Mouse (Mus musculus): ENCODE measurements around the gene Fam13c. TPM values are rescaled to one million over a fixed set of nuclear protein-coding genes. Genes with fewer than 3 reads are reported as not detected.

Fam13c gene
- total and polyA plus RNA-seq, 2 experiments from 2014 or later: 10.1 to 23.6 TPM

GRCm38 (mm10) chr10:70417811-70418486, 22.3 kb upstream of the Fam13c start:
- H3K27ac ChIP-seq (ENCODE audit: low read depth, low read length): 0 out of 2 replicates have a peak overlapping the region, but pooled peaks have one; percentile 12
- H3K4me1 ChIP-seq (ENCODE audit: insufficient read depth, low read length): no peaks in the 10 kb centered on the region
- ATAC-seq (ENCODE audit: low FRiP score) (no peak), DNase-seq (ENCODE audit: low spot score) (no peak)
- no peaks in the 10 kb centered on the region for H3K36me3 ChIP-seq (ENCODE audit: insufficient read depth, low read length)
- H3K4me2 ChIP-seq (ENCODE audit: low read depth, low read length, poor library complexity, severe bottlenecking): no peak overlapping the region
- no peaks in the 10 kb centered on the region for H3K9me3 ChIP-seq (ENCODE audit: low read length)
- no peak for TF ChIP-seq CTCF (IDR thresholded peaks at IDR 0.05)
- 93% methylated on average over 6 of the region's 6 CpGs for WGBS
- H3K27me3 ChIP-seq (ENCODE audit: insufficient read depth, low read length): no peaks in the 10 kb centered on the region
- H3K4me3 ChIP-seq (ENCODE audit: low read depth, low read length): no peak overlapping the region
- H3K9ac ChIP-seq (replicated peaks; ENCODE audit: low read length, poor library complexity, severe bottlenecking): no peak overlapping the region

GRCm38 (mm10) chr10:70419282-70420264, 20.7 kb upstream of the Fam13c start:
- peak; percentile 66 for DNase-seq (ENCODE audit: low spot score)
- 0 out of 2 replicates have a peak overlapping the region, but pooled peaks have one; percentile 12 for H3K4me2 ChIP-seq (ENCODE audit: low read depth, low read length, poor library complexity, severe bottlenecking)
- 22% methylated on average over 15 of the region's 15 CpGs for WGBS
- no peak overlapping the region for H3K9ac ChIP-seq (replicated peaks; ENCODE audit: low read length, poor library complexity, severe bottlenecking)
- no peaks in the 10 kb centered on the region for H3K4me1 ChIP-seq (ENCODE audit: insufficient read depth, low read length)
- no peak; the same call in 1 of the 2 replicates for ATAC-seq (ENCODE audit: low FRiP score)
- H3K4me3 ChIP-seq (ENCODE audit: low read depth, low read length): no peak overlapping the region
- no peaks in the 10 kb centered on the region for H3K9me3 ChIP-seq (ENCODE audit: low read length)
- no peaks in the 10 kb centered on the region for H3K36me3 ChIP-seq (ENCODE audit: insufficient read depth, low read length)
- TF ChIP-seq CTCF (IDR thresholded peaks at IDR 0.05): no peak
- peak overlapping the region; percentile 44 for H3K27ac ChIP-seq (ENCODE audit: low read depth, low read length)
- no peaks in the 10 kb centered on the region for H3K27me3 ChIP-seq (ENCODE audit: insufficient read depth, low read length)

GRCm38 (mm10) chr10:70426373-70426772, 13.9 kb upstream of the Fam13c start:
- Histone ChIP-seq H3K4me3 (ENCODE audit: low read depth, low read length) (no peak overlapping the region), H3K9me3 (ENCODE audit: low read length) (no peaks in the 10 kb centered on the region), H3K36me3 (ENCODE audit: insufficient read depth, low read length) (no peaks in the 10 kb centered on the region), H3K27me3 (ENCODE audit: insufficient read depth, low read length) (no peaks in the 10 kb centered on the region), H3K4me2 (ENCODE audit: low read depth, low read length, poor library complexity, severe bottlenecking) (no peak overlapping the region), H3K4me1 (ENCODE audit: insufficient read depth, low read length) (no peaks in the 10 kb centered on the region), H3K9ac (replicated peaks; ENCODE audit: low read length, poor library complexity, severe bottlenecking) (no peak overlapping the region), H3K27ac (ENCODE audit: low read depth, low read length) (no peak overlapping the region)
- no peak for TF ChIP-seq CTCF (IDR thresholded peaks at IDR 0.05)
- peak; percentile 7 for DNase-seq (ENCODE audit: low spot score)
- no peak for ATAC-seq (ENCODE audit: low FRiP score)
- 28% methylated on average over 3 of the region's 3 CpGs for WGBS

- WGBS: 66% methylated on average over 5 of the region's 5 CpGs
- Histone ChIP-seq H3K27me3 (ENCODE audit: insufficient read depth, low read length) (no peaks in the 10 kb centered on the region), H3K4me2 (ENCODE audit: low read depth, low read length, poor library complexity, severe bottlenecking) (no peak overlapping the region), H3K36me3 (ENCODE audit: insufficient read depth, low read length) (no peaks in the 10 kb centered on the region), H3K4me3 (ENCODE audit: low read depth, low read length) (no peak overlapping the region), H3K27ac (ENCODE audit: low read depth, low read length) (no peak overlapping the region), H3K4me1 (ENCODE audit: insufficient read depth, low read length) (no peaks in the 10 kb centered on the region), H3K9me3 (ENCODE audit: low read length) (no peaks in the 10 kb centered on the region), H3K9ac (replicated peaks; ENCODE audit: low read length, poor library complexity, severe bottlenecking) (no peak overlapping the region)
- no peak for TF ChIP-seq CTCF (IDR thresholded peaks at IDR 0.05)
- ATAC-seq (ENCODE audit: low FRiP score) (no peak), DNase-seq (ENCODE audit: low spot score) (peak; percentile 21)
Observed at GRCm38 (mm10) chr10:70428121-70428662, 12.1 kb upstream of the Fam13c start.

GRCm38 (mm10) chr10:70429341-70429740, 10.9 kb upstream of the Fam13c start:
- ATAC-seq (ENCODE audit: low FRiP score) (no peak), DNase-seq (ENCODE audit: low spot score) (no peak)
- H3K9me3 ChIP-seq (ENCODE audit: low read length): no peaks in the 10 kb centered on the region
- H3K9ac ChIP-seq (replicated peaks; ENCODE audit: low read length, poor library complexity, severe bottlenecking): no peak overlapping the region
- WGBS: 93% methylated on average over 9 of the region's 9 CpGs
- no peak overlapping the region for H3K4me2 ChIP-seq (ENCODE audit: low read depth, low read length, poor library complexity, severe bottlenecking)
- no peak overlapping the region for H3K4me3 ChIP-seq (ENCODE audit: low read depth, low read length)
- TF ChIP-seq CTCF (IDR thresholded peaks at IDR 0.05): no peak
- H3K27me3 ChIP-seq (ENCODE audit: insufficient read depth, low read length): no peaks in the 10 kb centered on the region
- H3K4me1 ChIP-seq (ENCODE audit: insufficient read depth, low read length): no peaks in the 10 kb centered on the region
- H3K27ac ChIP-seq (ENCODE audit: low read depth, low read length): no peak overlapping the region
- H3K36me3 ChIP-seq (ENCODE audit: insufficient read depth, low read length): no peaks in the 10 kb centered on the region
